Mouse (Mus musculus) MEL (cell line): Measurements from ENCODE around the gene Nfatc4.

Source experiments
- CTCF ChIP-seq, 3 experiments: IDR thresholded peaks in 2 of 3; conservative IDR thresholded peaks in 1 of 3; 2 replicates each; pipeline ENCODE4 v1.5.1; 2011 to 2012; ENCODE audit warnings: low read length in 3 of 3, low read depth in 2 of 3, mild to moderate bottlenecking in 2 of 3, improper control_type of control experiment in 1 of 3, inconsistent platforms in 1 of 3, mixed read lengths in 1 of 3, moderate library complexity in 1 of 3; ENCODE audit not compliant: control insufficient read depth in 1 of 3, insufficient read depth in 1 of 3, poor library complexity in 1 of 3, severe bottlenecking in 1 of 3
- ETS1 ChIP-seq: IDR thresholded peaks from 2 replicates; pipeline ENCODE4 v1.6.1; 2012; ENCODE audit warnings: low read depth, mild to moderate bottlenecking, inconsistent platforms, low read length, improper control_type of control experiment, moderate library complexity
- GABPA ChIP-seq: IDR thresholded peaks from 2 replicates; pipeline ENCODE4 v1.6.1; 2012; ENCODE audit warnings: low read depth, mild to moderate bottlenecking, inconsistent platforms, low read length, improper control_type of control experiment, moderate library complexity
- MAFK ChIP-seq: IDR thresholded peaks from 2 replicates; pipeline ENCODE4 v1.6.1; 2011; ENCODE audit warnings: low read depth, mild to moderate bottlenecking, low read length, improper control_type of control experiment, borderline replicate concordance
- MEF2A ChIP-seq: IDR thresholded peaks from 2 replicates; pipeline ENCODE4 v1.6.1; 2014; ENCODE audit warnings: low read depth, mild to moderate bottlenecking, inconsistent platforms, low read length, improper control_type of control experiment; ENCODE audit not compliant: poor library complexity, insufficient replicate concordance, severe bottlenecking; ENCODE audit errors: extremely low read depth
- MXI1 ChIP-seq: IDR thresholded peaks from 2 replicates; pipeline ENCODE4 v1.6.1; 2011; ENCODE audit warnings: mild to moderate bottlenecking, low read depth, low read length, improper control_type of control experiment
- NRF1 ChIP-seq: IDR thresholded peaks from 2 replicates; pipeline ENCODE4 v1.6.1; 2014; ENCODE audit warnings: low read depth, mild to moderate bottlenecking, inconsistent platforms, low read length, improper control_type of control experiment, moderate library complexity; ENCODE audit not compliant: poor library complexity, insufficient read depth, severe bottlenecking
- POLR2A ChIP-seq, 2 experiments: IDR thresholded peaks; 2 replicates each; pipeline ENCODE4 v1.6.1; 2011 to 2012; ENCODE audit warnings: low read length in 2 of 2, mild to moderate bottlenecking in 2 of 2, control low read depth in 1 of 2, improper control_type of control experiment in 1 of 2, low read depth in 1 of 2, moderate library complexity in 1 of 2; ENCODE audit not compliant: control insufficient read depth in 1 of 2, insufficient read depth in 1 of 2, poor library complexity in 1 of 2
- USF2 ChIP-seq, 2 experiments: IDR thresholded peaks; 2 replicates each; pipeline ENCODE4 v1.6.1; 2011 to 2012; ENCODE audit warnings: improper control_type of control experiment in 2 of 2, low read length in 2 of 2, borderline replicate concordance in 1 of 2, inconsistent platforms in 1 of 2, low read depth in 1 of 2, mild to moderate bottlenecking in 1 of 2; ENCODE audit not compliant: insufficient read depth in 1 of 2
- ZNF384 ChIP-seq: IDR thresholded peaks from 2 replicates; pipeline ENCODE4 v1.6.1; 2012; ENCODE audit warnings: low read depth, mild to moderate bottlenecking, inconsistent platforms, low read length, improper control_type of control experiment

DNA sequence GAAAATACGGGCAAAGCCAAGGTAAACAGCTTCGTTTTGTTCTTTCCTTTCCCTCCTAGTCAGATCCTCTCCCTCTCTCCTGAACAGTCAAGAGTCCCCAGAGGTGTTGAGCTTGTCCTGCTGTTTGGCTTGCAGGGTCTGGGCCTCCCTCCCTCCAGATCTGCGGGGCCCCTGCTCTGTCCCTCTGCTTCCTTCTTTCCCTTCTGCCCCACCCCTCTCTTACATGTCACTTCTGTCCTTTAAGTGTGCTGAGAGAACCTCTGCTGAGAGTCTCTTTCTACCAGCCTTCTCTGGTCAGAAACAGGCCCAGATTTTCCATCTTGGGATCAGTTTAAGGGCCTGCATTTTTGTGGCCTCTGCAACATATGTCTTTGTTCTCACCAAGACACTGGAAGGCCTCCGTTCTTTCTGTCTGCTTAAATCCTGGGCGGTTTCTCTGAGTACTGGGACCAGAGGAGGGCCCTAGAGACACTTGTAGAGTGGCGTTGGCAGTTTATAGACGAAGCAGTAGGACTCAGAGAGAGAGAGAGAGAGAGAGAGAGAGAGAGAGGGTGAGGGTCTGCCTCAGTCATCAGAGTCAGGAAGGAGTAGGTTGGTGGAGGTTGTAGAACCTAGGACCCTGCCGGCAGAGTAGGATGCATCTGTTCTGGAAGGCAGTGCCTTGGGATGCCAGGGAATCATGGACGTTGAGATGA, 31.6 kb downstream of the Nfatc4 start:
- no peak for TF ChIP-seq USF2 (IDR thresholded peaks at IDR 0.05; ENCODE audit: borderline replicate concordance in 1 of 2, insufficient read depth in 1 of 2, low read depth in 1 of 2, low read length in 2 of 2)
- no peak for TF ChIP-seq POLR2A (IDR thresholded peaks at IDR 0.05; ENCODE audit: control insufficient read depth in 1 of 2, insufficient read depth in 1 of 2, low read depth in 1 of 2, low read length in 2 of 2, poor library complexity in 1 of 2)
- no peak for TF ChIP-seq ZNF384
- TF ChIP-seq CTCF (IDR thresholded peaks at IDR 0.05 in 2 of 3, conservative IDR thresholded peaks at IDR 0.05 in 1 of 3; ENCODE audit: control insufficient read depth in 1 of 3, insufficient read depth in 1 of 3, low read depth in 2 of 3, low read length in 3 of 3, poor library complexity in 1 of 3, severe bottlenecking in 1 of 3): no peak
- TF ChIP-seq MAFK: no peak
- no peak for TF ChIP-seq ETS1
- TF ChIP-seq MXI1: no peak
- TF ChIP-seq MEF2A: no peak
- TF ChIP-seq GABPA: no peak
- TF ChIP-seq NRF1: no peak
